Mouse (Mus musculus) limb, embryonic 13.5 days (tissue): Measurements from ENCODE around the gene Vmn1r231. TPM values are rescaled to one million over a fixed set of nuclear protein-coding genes. Genes with fewer than 3 reads are reported as not detected.
A peak's percentile ranks its signal among the peaks of the same experiment; 100 is the strongest.

Experiments
- ATAC-seq: fragments of 200-750 bp; cut with Nextera tagmentation; 2 replicates; pipeline ENCODE4 v1.8.0; 2017; ENCODE audit warnings: low read depth, moderate number of reproducible peaks, moderate TSS enrichment; ENCODE audit not compliant: low FRiP score
- H3K27ac ChIP-seq: fragments of 300-500 bp; sonication (generic); 2 replicates; pipeline ENCODE4 v1.5.1; 2015; ENCODE audit warnings: inconsistent platforms, mild to moderate bottlenecking, moderate library complexity
- H3K27me3 ChIP-seq: fragments of 300-500 bp; sonication (generic); 2 replicates; pipeline ENCODE4 v1.6.1; 2015; ENCODE audit warnings: mild to moderate bottlenecking, inconsistent platforms
- H3K36me3 ChIP-seq: fragments of 300-500 bp; sonication (generic); 2 replicates; pipeline ENCODE4 v1.6.1; 2015; ENCODE audit warnings: inconsistent platforms, mild to moderate bottlenecking, moderate library complexity
- H3K4me1 ChIP-seq: fragments of 300-500 bp; sonication (generic); 2 replicates; pipeline ENCODE4 v1.6.1; 2015; ENCODE audit warnings: inconsistent platforms
- H3K4me2 ChIP-seq: fragments of 300-500 bp; sonication (generic); replicated peaks from 2 replicates; pipeline ENCODE4 v1.6.1; 2015; ENCODE audit warnings: inconsistent platforms, mild to moderate bottlenecking, moderate library complexity
- H3K4me3 ChIP-seq: fragments of 300-500 bp; sonication (generic); 2 replicates; pipeline ENCODE4 v1.5.1; 2015; ENCODE audit warnings: moderate library complexity, mild to moderate bottlenecking, inconsistent platforms
- H3K9ac ChIP-seq: fragments of 300-500 bp; sonication (generic); 2 replicates; pipeline ENCODE4 v1.6.1; 2015; ENCODE audit warnings: mild to moderate bottlenecking, inconsistent platforms
- H3K9me3 ChIP-seq: fragments of 300-500 bp; sonication (generic); 2 replicates; pipeline ENCODE4 v1.6.1; 2016; ENCODE audit warnings: inconsistent platforms
- WGBS: fragments of 180-500 bp; shearing (Covaris S2); methylation state at CpG from one replicate; pipeline ENCODE4 v1.1.7; 2015; 5-methylcytosine and 5-hydroxymethylcytosine counted together
- polyA plus RNA-seq: library from polyadenylated mRNA; unstranded; fragments of >200 nt; fragmentation: Nextera tagmentation; extraction: Ambion mirVana; gene quantifications from 2 replicates; pipeline ENCODE4 v1.2.1, GENCODE M21; 2015

Gene Vmn1r231
- polyA plus RNA-seq, result not detected in 2 replicates

- H3K4me3 ChIP-seq, result no peak within 1 kb of the TSS
- no peak for ATAC-seq
- no peaks in the 10 kb centered on the region for H3K27me3 ChIP-seq
- no peaks in the 10 kb centered on the region for H3K4me1 ChIP-seq
- no peaks in the 10 kb centered on the region for H3K36me3 ChIP-seq
- H3K27ac ChIP-seq, result no peak within 1 kb of the TSS
- H3K9me3 ChIP-seq, result no peaks in the 10 kb centered on the region
- H3K4me2 ChIP-seq, result no peak within 1 kb of the TSS
- H3K9ac ChIP-seq, result no peak within 1 kb of the TSS
- 64% methylated on average over 2 of the region's 2 CpGs for WGBS
Measured at GRCm38 (mm10) chr17:20904991-20905390, at the start of gene Vmn1r231. Vmn1r231 (minus strand) TSS chr17:20905091.

- Histone ChIP-seq H3K4me3 (peak overlapping the region; percentile 79), H3K9ac (peak overlapping the region; percentile 89), H3K36me3 (peaks cover 6% of the 10 kb centered on the region), H3K4me1 (peaks cover 40% of the 10 kb centered on the region), H3K9me3 (no peaks in the 10 kb centered on the region), H3K27ac (no peak overlapping the region; the same call in 1 of the 2 replicates), H3K4me2 (peak overlapping the region; percentile 81), H3K27me3 (no peaks in the 10 kb centered on the region)
- ATAC-seq, result no peak
Measured at GRCm38 (mm10) chr17:20946636-20947035, 41.7 kb upstream of the Vmn1r231 start.

GRCm38 (mm10) chr17:20946026-20946565 lies 41.2 kb upstream of the Vmn1r231 start:
- H3K9me3 ChIP-seq, result no peaks in the 10 kb centered on the region
- ATAC-seq, result no peak
- peak overlapping the region; percentile 97 for H3K27ac ChIP-seq
- H3K9ac ChIP-seq, result peak overlapping the region; percentile 89
- H3K4me1 ChIP-seq, result peaks cover 40% of the 10 kb centered on the region
- H3K4me2 ChIP-seq, result peak overlapping the region; percentile 81
- under 1% methylated on average over 13 of the region's 13 CpGs for WGBS
- H3K27me3 ChIP-seq, result no peaks in the 10 kb centered on the region
- H3K36me3 ChIP-seq, result 0 out of 2 replicates have a peak, but pooled peaks cover 4% of the 10 kb centered on the region
- peak overlapping the region; percentile 79 for H3K4me3 ChIP-seq

- Histone ChIP-seq H3K9ac (peak within 1 kb of the TSS; percentile 89), H3K9me3 (no peaks in the 10 kb centered on the region), H3K4me3 (peak within 1 kb of the TSS; percentile 79), H3K4me2 (peak within 1 kb of the TSS; percentile 81), H3K27ac (peak within 1 kb of the TSS; percentile 97), H3K4me1 (peaks cover 40% of the 10 kb centered on the region), H3K27me3 (no peaks in the 10 kb centered on the region), H3K36me3 (0 out of 2 replicates have a peak, but pooled peaks cover 4% of the 10 kb centered on the region)
- peak; percentile 99 for ATAC-seq
- WGBS, result under 1% methylated on average over 69 of the region's 69 CpGs
Measured at GRCm38 (mm10) chr17:20944985-20945891, 40.3 kb upstream of the Vmn1r231 start, which contains the start of gene Ppp2r1a. Ppp2r1a (plus strand) TSS chr17:20945311.

- H3K4me2 ChIP-seq, result peak overlapping the region; percentile 68
- no peaks in the 10 kb centered on the region for H3K36me3 ChIP-seq
- H3K4me1 ChIP-seq, result peaks cover 30% of the 10 kb centered on the region
- ATAC-seq, result no peak
- H3K27me3 ChIP-seq, result no peaks in the 10 kb centered on the region
- H3K4me3 ChIP-seq, result peak overlapping the region; percentile 57
- peak overlapping the region; percentile 92 for H3K27ac ChIP-seq
- peak overlapping the region; percentile 63 for H3K9ac ChIP-seq
- WGBS, result 43% methylated on average over 3 of the region's 3 CpGs
- no peaks in the 10 kb centered on the region for H3K9me3 ChIP-seq
Measured at GRCm38 (mm10) chr17:20944226-20944625, 39.3 kb upstream of the Vmn1r231 start.

GRCm38 (mm10) chr17:20919614-20920013 lies 14.7 kb upstream of the Vmn1r231 start, which contains the start of gene Vmn1r232:
Vmn1r232 (minus strand) TSS chr17:20919714.
- H3K4me3 ChIP-seq, result no peak within 1 kb of the TSS
- WGBS, result 47% methylated on average over 1 of the region's 1 CpGs
- no peaks in the 10 kb centered on the region for H3K27me3 ChIP-seq
- ATAC-seq, result no peak
- no peak within 1 kb of the TSS for H3K9ac ChIP-seq
- H3K27ac ChIP-seq, result no peak within 1 kb of the TSS
- no peaks in the 10 kb centered on the region for H3K9me3 ChIP-seq
- H3K4me2 ChIP-seq, result no peak within 1 kb of the TSS
- H3K36me3 ChIP-seq, result no peaks in the 10 kb centered on the region
- no peaks in the 10 kb centered on the region for H3K4me1 ChIP-seq

GRCm38 (mm10) chr17:20840144-20840543 lies 64.7 kb downstream of the Vmn1r231 start, which contains the start of gene Vmn1r230:
Vmn1r230 (plus strand) TSS chr17:20840444.
- Histone ChIP-seq H3K4me3 (no peak within 1 kb of the TSS), H3K9me3 (peaks cover 4% of the 10 kb centered on the region; the same call in 1 of the 2 replicates), H3K4me2 (no peak within 1 kb of the TSS), H3K4me1 (no peaks in the 10 kb centered on the region), H3K27ac (no peak within 1 kb of the TSS), H3K27me3 (no peaks in the 10 kb centered on the region), H3K36me3 (no peaks in the 10 kb centered on the region), H3K9ac (no peak within 1 kb of the TSS)
- 19% methylated on average over 1 of the region's 1 CpGs for WGBS
- no peak for ATAC-seq

Other genes starting within 250 kb of the Vmn1r231 start
- not detected in 2 replicates for gene Vmn1r226, start 222.2 kb downstream of the Vmn1r231 start, polyA plus RNA-seq
- not detected in 2 replicates for gene Vmn1r227, start 175.2 kb downstream of the Vmn1r231 start, polyA plus RNA-seq
- gene Vmn1r228, start 118.9 kb downstream of the Vmn1r231 start, polyA plus RNA-seq, result not detected in 2 replicates
- gene Vmn1r229, start 93.5 kb downstream of the Vmn1r231 start, polyA plus RNA-seq, result not detected in 2 replicates
- gene Vmn1r230, start 64.6 kb downstream of the Vmn1r231 start, polyA plus RNA-seq, result not detected in 2 replicates
- not detected in 2 replicates for gene Vmn1r232, start 14.6 kb upstream of the Vmn1r231 start, polyA plus RNA-seq
- gene Ppp2r1a, start 40.2 kb upstream of the Vmn1r231 start, polyA plus RNA-seq, result 375 and 377 TPM in 2 replicates
- gene Vmn1r233, start 91.4 kb upstream of the Vmn1r231 start, polyA plus RNA-seq, result not detected in 2 replicates
- 20.5 and 21.1 TPM in 2 replicates for gene Zfp160, start 103.8 kb upstream of the Vmn1r231 start, polyA plus RNA-seq